Mouse (Mus musculus): ENCODE measurements around the gene C130050O18Rik. TPM values are rescaled to one million over a fixed set of nuclear protein-coding genes. Genes with fewer than 3 reads are reported as not detected.

The C130050O18Rik gene
- polyA plus RNA-seq, 1 experiment from 2014 or later: 0.24 TPM

DNA sequence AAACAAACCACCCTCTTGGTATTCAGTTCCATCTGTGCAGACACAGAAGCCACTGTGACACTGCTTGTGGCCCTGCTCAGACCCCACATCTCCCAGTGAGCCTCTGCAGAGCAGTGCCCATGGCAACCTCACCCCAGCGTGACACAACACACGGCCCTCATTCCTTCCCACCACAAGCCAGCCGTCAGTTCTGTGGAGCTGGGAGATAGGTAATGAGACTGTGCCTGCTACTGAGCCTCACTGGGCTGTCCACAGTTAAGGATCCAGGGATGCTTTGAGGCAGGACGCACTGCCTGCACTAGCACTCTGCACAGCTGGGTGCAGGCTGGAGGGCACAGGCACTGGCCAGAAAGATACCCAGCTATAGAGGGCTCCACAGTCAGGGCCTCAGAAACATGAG, 44.8 kb downstream of the C130050O18Rik start:
- POLR2A ChIA-PET: no interaction called here
- peak; percentile 72 for ATAC-seq

GRCm38 (mm10) chr5:139453031-139453430, 48.0 kb downstream of the C130050O18Rik start:
- DNase-seq (ENCODE audit: low read depth, low spot score) (no peak), ATAC-seq (no peak)
- TF ChIP-seq CTCF (IDR thresholded peaks at IDR 0.05): no peak
- ChIA-PET POLR2A (no interaction called here), CTCF (interaction anchor here (1.8 kb wide), 1 partner anchor 13 kb away, joined by 4 read pairs; no protein-coding TSS in a partner anchor)
- no peaks in the 10 kb centered on the region for H3K27me3 ChIP-seq
- in situ Hi-C loops (cut with MboI; ENCODE audit: low pct_unique_long_range_greater_than_20kb): no loop called here

More for the DNA sequence above, 44.8 kb downstream of the C130050O18Rik start:
- in situ Hi-C loops (cut with MboI; ENCODE audit: low pct_unique_long_range_greater_than_20kb): no loop called here
- DNase-seq (ENCODE audit: low read depth, low spot score): no peak
- TF ChIP-seq CTCF (IDR thresholded peaks at IDR 0.05): no peak
- CTCF ChIA-PET: interaction anchor here (0.9 to 1.3 kb wide), 2 partner anchors 10 to 26 kb away, joined by 4 read pairs; partner anchors contain the start of gene 3110082I17Rik
- H3K27me3 ChIP-seq: no peaks in the 10 kb centered on the region

GRCm38 (mm10) chr5:139455166-139455565, 50.1 kb downstream of the C130050O18Rik start:
- ChIA-PET POLR2A (no interaction called here), CTCF (interaction anchor here (0.9 kb wide), 1 partner anchor 10 kb away, joined by 3 read pairs; no protein-coding TSS in a partner anchor)

GRCm38 (mm10) chr5:139457241-139457640, 52.2 kb downstream of the C130050O18Rik start:
- ChIA-PET POLR2A (interaction anchor here (1.6 kb wide), 1 partner anchor 15 kb away, joined by 5 read pairs; no protein-coding TSS in a partner anchor), CTCF (interaction anchor here (1.1 to 2.3 kb wide), 5 partner anchors 12 to 93 kb away, joined by 3 to 6 read pairs (median 5); no protein-coding TSS in a partner anchor)
- no peaks in the 10 kb centered on the region for H3K27me3 ChIP-seq
- in situ Hi-C loops (cut with MboI; ENCODE audit: low pct_unique_long_range_greater_than_20kb): no loop called here
- DNase-seq (ENCODE audit: low read depth, low spot score) (no peak), ATAC-seq (no peak)
- TF ChIP-seq CTCF (IDR thresholded peaks at IDR 0.05): no peak

More at GRCm38 (mm10) chr5:139455166-139455565, 50.1 kb downstream of the C130050O18Rik start:
- ATAC-seq: no peak
- DNase-seq (ENCODE audit: low read depth, low spot score): no peak
- TF ChIP-seq CTCF (IDR thresholded peaks at IDR 0.05): no peak
- H3K27me3 ChIP-seq: no peaks in the 10 kb centered on the region
- in situ Hi-C loops (cut with MboI; ENCODE audit: low pct_unique_long_range_greater_than_20kb): no loop called here

DNA sequence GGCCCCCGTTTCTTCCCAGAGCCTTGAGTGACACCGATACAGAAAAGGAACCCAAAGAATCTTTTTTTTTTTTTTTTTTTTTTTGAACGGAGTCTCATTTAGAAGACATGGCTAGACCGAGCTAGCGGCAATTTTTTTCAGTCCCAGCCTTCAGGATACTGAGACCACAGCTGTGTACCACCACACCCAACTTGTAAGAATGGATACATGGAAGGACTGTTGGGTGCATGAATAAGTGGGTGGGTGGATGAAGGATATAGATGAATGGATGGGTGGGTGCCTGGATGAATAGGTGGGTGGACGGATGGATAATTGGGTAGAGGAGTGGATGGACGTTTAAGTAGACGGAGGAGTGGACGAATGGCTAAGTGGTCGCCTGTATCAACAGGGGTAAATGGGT, 54.9 kb downstream of the C130050O18Rik start:
- ChIA-PET CTCF (interaction anchor here (1.6 to 2.1 kb wide), 4 partner anchors 10 to 62 kb away, joined by 3 to 7 read pairs (median 6); no protein-coding TSS in a partner anchor), POLR2A (interaction anchor here (0.7 to 2.3 kb wide), 3 partner anchors 22 to 175 kb away, joined by 5 to 7 read pairs (median 6); no protein-coding TSS in a partner anchor)
- TF ChIP-seq CTCF (IDR thresholded peaks at IDR 0.05): no peak
- in situ Hi-C loops (cut with MboI; ENCODE audit: low pct_unique_long_range_greater_than_20kb): no loop called here
- DNase-seq (ENCODE audit: low read depth, low spot score) (no peak), ATAC-seq (no peak)
- no peaks in the 10 kb centered on the region for H3K27me3 ChIP-seq

- CTCF ChIA-PET: interaction anchor here (1.0 to 2.1 kb wide), 5 partner anchors 10 to 96 kb away, joined by 3 to 7 read pairs (median 4); no protein-coding TSS in a partner anchor
- in situ Hi-C loops (cut with MboI; ENCODE audit: low pct_unique_long_range_greater_than_20kb): no loop called here
- DNase-seq (ENCODE audit: low read depth, low spot score): peak; percentile 91
- ATAC-seq: peak; percentile 95
- POLR2A ChIA-PET: interaction anchor here (0.6 to 2.3 kb wide), 3 partner anchors 21 to 1831 kb away, joined by 3 to 6 read pairs (median 3); no protein-coding TSS in a partner anchor
- no peaks in the 10 kb centered on the region for H3K27me3 ChIP-seq
- TF ChIP-seq CTCF (IDR thresholded peaks at IDR 0.05): no peak
Observed at GRCm38 (mm10) chr5:139460384-139461067, 55.4 kb downstream of the C130050O18Rik start, which contains the start of gene 3110082I17Rik. Gene 3110082I17Rik, minus strand, starts transcription at chr5:139460527.

DNA sequence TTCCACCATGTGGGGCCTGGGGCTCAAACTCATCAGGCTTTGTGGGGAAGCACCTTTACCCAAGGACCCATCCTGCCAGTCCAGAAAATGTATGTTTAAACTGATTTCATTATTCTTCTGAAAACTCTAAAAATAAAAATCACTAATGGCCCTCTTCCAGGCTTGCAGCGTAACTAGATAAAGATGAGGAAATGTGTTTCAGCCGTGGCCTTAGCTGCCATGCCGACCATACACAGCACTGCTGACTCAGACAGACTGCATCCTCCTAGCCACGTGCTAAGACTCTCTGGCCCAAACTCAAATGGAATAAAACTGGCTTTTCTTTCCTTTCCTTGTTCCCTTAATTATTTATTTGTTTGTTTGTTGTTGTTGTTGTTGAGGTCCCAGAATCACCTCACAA, 59.8 kb downstream of the C130050O18Rik start:
- POLR2A ChIA-PET: no interaction called here
- ATAC-seq: no peak

More for the DNA sequence above, 59.8 kb downstream of the C130050O18Rik start:
- no peaks in the 10 kb centered on the region for H3K27me3 ChIP-seq
- CTCF ChIA-PET: interaction anchor here (0.9 to 1.6 kb wide), 2 partner anchors 9 to 12 kb away, joined by 3 read pairs; no protein-coding TSS in a partner anchor
- in situ Hi-C loops (cut with MboI; ENCODE audit: low pct_unique_long_range_greater_than_20kb): loop anchor here (5.0 kb wide), 1 partner anchor 103 kb away; no protein-coding TSS in a partner anchor
- TF ChIP-seq CTCF (IDR thresholded peaks at IDR 0.05): no peak
- no peak for DNase-seq (ENCODE audit: low read depth, low spot score)

Other genes starting within 250 kb of the C130050O18Rik start
- 107 TPM for gene Sun1, start 204.6 kb upstream of the C130050O18Rik start, polyA plus RNA-seq (2021)
- 134 TPM for gene Get4, start 153.0 kb upstream of the C130050O18Rik start, polyA plus RNA-seq (2021)
- 5.0 TPM for gene Adap1, start 79.7 kb upstream of the C130050O18Rik start, polyA plus RNA-seq (2021)
- gene Cox19, start 53.9 kb upstream of the C130050O18Rik start, polyA plus RNA-seq (2021): 66.1 TPM
- not detected for gene Cyp2w1, start 52.7 kb upstream of the C130050O18Rik start, polyA plus RNA-seq (2021)
- 7.9 TPM for gene Gpr146, start 27.6 kb upstream of the C130050O18Rik start, polyA plus RNA-seq (2021)
- 0.58 TPM for gene Gper1, start 17.9 kb downstream of the C130050O18Rik start, polyA plus RNA-seq (2021)
- 19.1 TPM for gene 3110082I17Rik, start 55.2 kb downstream of the C130050O18Rik start, polyA plus RNA-seq (2021)
- 49.7 TPM for gene Zfand2a, start 79.3 kb downstream of the C130050O18Rik start, polyA plus RNA-seq (2021)
- not detected for gene Uncx, start 138.2 kb downstream of the C130050O18Rik start, polyA plus RNA-seq (2021)